Mouse (Mus musculus) myocyte (in vitro differentiated cells): ENCODE measurements around the gene Tbc1d25. TPM values are rescaled to one million over a fixed set of nuclear protein-coding genes. Genes with fewer than 3 reads are reported as not detected.

Source experiments
- H3K27me3 ChIP-seq: one replicate; pipeline ENCODE4 v1.6.1; 2011; ENCODE audit not compliant: control insufficient read depth, insufficient read depth, insufficient read length
- H3K36me3 ChIP-seq: one replicate; pipeline ENCODE4 v1.6.1; 2011; ENCODE audit not compliant: control insufficient read depth, insufficient read depth
- H3K4me2 ChIP-seq: one replicate; pipeline ENCODE4 v1.6.1; 2011; ENCODE audit warnings: low read depth, control low read depth
- H3K4me3 ChIP-seq: one replicate; pipeline ENCODE4 v1.5.1; 2011; ENCODE audit warnings: mild to moderate bottlenecking, control low read depth, moderate library complexity
- H3K79me2 ChIP-seq: one replicate; pipeline ENCODE4 v1.6.1; 2011; ENCODE audit not compliant: control insufficient read depth, insufficient read depth
- H3ac ChIP-seq: one replicate; pipeline ENCODE4 v1.6.1; 2011; ENCODE audit not compliant: control insufficient read depth, insufficient read length
- CEBPB ChIP-seq: IDR thresholded peaks from 2 replicates; pipeline ENCODE4 v1.6.1; 2011; ENCODE audit warnings: mild to moderate bottlenecking, moderate library complexity; ENCODE audit not compliant: poor library complexity, insufficient read depth, severe bottlenecking
- E2F4 ChIP-seq: IDR thresholded peaks from one replicate; pipeline ENCODE4 v1.6.1; 2011; ENCODE audit warnings: mild to moderate bottlenecking, control low read depth, moderate library complexity; ENCODE audit not compliant: insufficient read depth
- MAX ChIP-seq: IDR thresholded peaks from one replicate; pipeline ENCODE4 v1.6.1; 2011; ENCODE audit warnings: low read depth, mild to moderate bottlenecking, control low read depth
- MYOD1 ChIP-seq, 3 experiments: IDR thresholded peaks; one replicate each; pipeline ENCODE4 v1.6.1; 2011; ENCODE audit warnings: control low read depth in 2 of 3, low read depth in 2 of 3, mild to moderate bottlenecking in 2 of 3, moderate library complexity in 1 of 3; ENCODE audit not compliant: insufficient read length in 2 of 3, control insufficient read depth in 1 of 3
- MYOG ChIP-seq, 3 experiments: IDR thresholded peaks; one replicate each; pipeline ENCODE4 v1.6.1; 2011; ENCODE audit warnings: control low read depth in 2 of 3, low read depth in 2 of 3, mild to moderate bottlenecking in 2 of 3; ENCODE audit not compliant: insufficient read length in 2 of 3, control insufficient read depth in 1 of 3, insufficient read depth in 1 of 3
- POLR2A ChIP-seq: IDR thresholded peaks from one replicate; pipeline ENCODE4 v1.6.1; 2011; ENCODE audit warnings: low read depth, mild to moderate bottlenecking, control low read depth, moderate library complexity; ENCODE audit not compliant: insufficient read length
- POLR2AphosphoS2 ChIP-seq: IDR thresholded peaks from one replicate; pipeline ENCODE4 v1.6.1; 2011; ENCODE audit warnings: low read depth, control low read depth; ENCODE audit not compliant: insufficient read length
- REST ChIP-seq: IDR thresholded peaks from one replicate; pipeline ENCODE4 v1.6.1; 2011; ENCODE audit warnings: mild to moderate bottlenecking, control low read depth, moderate library complexity; ENCODE audit not compliant: insufficient read depth, insufficient read length
- SRF ChIP-seq: IDR thresholded peaks from one replicate; pipeline ENCODE4 v1.6.1; 2011; ENCODE audit warnings: low read depth; ENCODE audit not compliant: control insufficient read depth, insufficient read length
- TCF12 ChIP-seq: IDR thresholded peaks from one replicate; pipeline ENCODE4 v1.6.1; 2011; ENCODE audit warnings: mild to moderate bottlenecking, control low read depth; ENCODE audit not compliant: poor library complexity, insufficient read depth, severe bottlenecking
- TCF3 ChIP-seq: IDR thresholded peaks from one replicate; pipeline ENCODE4 v1.6.1; 2011; ENCODE audit warnings: low read depth, control low read depth; ENCODE audit not compliant: insufficient read length
- USF1 ChIP-seq: IDR thresholded peaks from one replicate; pipeline ENCODE4 v1.6.1; 2011; ENCODE audit warnings: low read depth, mild to moderate bottlenecking, control low read depth, moderate library complexity
- polyA plus RNA-seq: library from polyadenylated mRNA; unstranded; fragments of >200 nt; fragmentation: generic; extraction: Trizol; gene quantifications from one replicate; pipeline ENCODE4 v1.2.1, GENCODE M21; 2012; ENCODE audit warnings: missing spikeins

Tbc1d25 gene
- polyA plus RNA-seq, 1 experiment: 12.5 TPM

GRCm38 (mm10) chrX:8131393-8131792, 44.6 kb downstream of the Tbc1d25 start:
- no peaks in the 10 kb centered on the region for H3K27me3 ChIP-seq
- peak overlapping the region; percentile 48 for H3K4me3 ChIP-seq
- no peak overlapping the region for H3ac ChIP-seq
- no peak for TF ChIP-seq MYOD1 (IDR thresholded peaks at IDR 0.05; ENCODE audit: control insufficient read depth in 1 of 3, insufficient read length in 2 of 3, low read depth in 2 of 3)
- TF ChIP-seq USF1: no peak
- no peak for TF ChIP-seq POLR2AphosphoS2
- TF ChIP-seq TCF12: no peak
- TF ChIP-seq MAX: no peak
- no peak for TF ChIP-seq SRF
- TF ChIP-seq MYOG (IDR thresholded peaks at IDR 0.05; ENCODE audit: control insufficient read depth in 1 of 3, insufficient read depth in 1 of 3, insufficient read length in 2 of 3, low read depth in 2 of 3): no peak
- no peak for TF ChIP-seq TCF3
- TF ChIP-seq CEBPB: no peak
- no peak for TF ChIP-seq POLR2A
- TF ChIP-seq E2F4: no peak
- no peak for TF ChIP-seq REST
- peak overlapping the region; percentile 85 for H3K4me2 ChIP-seq
- peaks cover 9% of the 10 kb centered on the region for H3K79me2 ChIP-seq
- H3K36me3 ChIP-seq: no peaks in the 10 kb centered on the region

GRCm38 (mm10) chrX:8125235-8125634, 50.7 kb downstream of the Tbc1d25 start:
- no peak for TF ChIP-seq MAX
- TF ChIP-seq MYOD1 (IDR thresholded peaks at IDR 0.05; ENCODE audit: control insufficient read depth in 1 of 3, insufficient read length in 2 of 3, low read depth in 2 of 3): no peak
- no peak for TF ChIP-seq CEBPB
- TF ChIP-seq MYOG (IDR thresholded peaks at IDR 0.05; ENCODE audit: control insufficient read depth in 1 of 3, insufficient read depth in 1 of 3, insufficient read length in 2 of 3, low read depth in 2 of 3): no peak
- TF ChIP-seq USF1: no peak
- TF ChIP-seq POLR2A: no peak
- TF ChIP-seq TCF12: no peak
- no peak for TF ChIP-seq E2F4
- peaks cover 4% of the 10 kb centered on the region for H3K36me3 ChIP-seq

GRCm38 (mm10) chrX:8123821-8124470, 52.0 kb downstream of the Tbc1d25 start:
- TF ChIP-seq MYOG (IDR thresholded peaks at IDR 0.05; ENCODE audit: control insufficient read depth in 1 of 3, insufficient read depth in 1 of 3, insufficient read length in 2 of 3, low read depth in 2 of 3) (no peak), POLR2A (no peak), POLR2AphosphoS2 (no peak), TCF3 (no peak), SRF (no peak), E2F4 (no peak), MYOD1 (IDR thresholded peaks at IDR 0.05; ENCODE audit: control insufficient read depth in 1 of 3, insufficient read length in 2 of 3, low read depth in 2 of 3) (no peak), MAX (no peak), USF1 (no peak), REST (no peak), CEBPB (no peak), TCF12 (no peak)
- no peak overlapping the region for H3K4me3 ChIP-seq
- H3K27me3 ChIP-seq: no peaks in the 10 kb centered on the region
- H3K4me2 ChIP-seq: no peak overlapping the region
- H3ac ChIP-seq: no peak overlapping the region
- H3K36me3 ChIP-seq: peaks cover 4% of the 10 kb centered on the region
- H3K79me2 ChIP-seq: no peaks in the 10 kb centered on the region

More at GRCm38 (mm10) chrX:8125235-8125634, 50.7 kb downstream of the Tbc1d25 start:
- H3K27me3 ChIP-seq: no peaks in the 10 kb centered on the region
- no peak overlapping the region for H3K4me3 ChIP-seq
- H3K4me2 ChIP-seq: no peak overlapping the region
- no peak overlapping the region for H3ac ChIP-seq
- no peaks in the 10 kb centered on the region for H3K79me2 ChIP-seq

- H3K4me3 ChIP-seq: no peak overlapping the region
- no peaks in the 10 kb centered on the region for H3K79me2 ChIP-seq
- H3K36me3 ChIP-seq: no peaks in the 10 kb centered on the region
- no peaks in the 10 kb centered on the region for H3K27me3 ChIP-seq
- no peak overlapping the region for H3ac ChIP-seq
- TF ChIP-seq CEBPB (no peak), SRF (no peak), REST (no peak), TCF12 (no peak), MYOG (IDR thresholded peaks at IDR 0.05; ENCODE audit: control insufficient read depth in 1 of 3, insufficient read depth in 1 of 3, insufficient read length in 2 of 3, low read depth in 2 of 3) (no peak), USF1 (no peak), TCF3 (no peak)
- H3K4me2 ChIP-seq: no peak overlapping the region
Observed at GRCm38 (mm10) chrX:8117264-8117663, 58.7 kb downstream of the Tbc1d25 start.

- Histone ChIP-seq H3K79me2 (no peaks in the 10 kb centered on the region), H3K4me2 (no peak overlapping the region), H3ac (no peak overlapping the region), H3K4me3 (no peak overlapping the region), H3K36me3 (no peaks in the 10 kb centered on the region), H3K27me3 (no peaks in the 10 kb centered on the region)
- TF ChIP-seq TCF12: no peak
- no peak for TF ChIP-seq REST
- TF ChIP-seq POLR2A: no peak
- no peak for TF ChIP-seq MAX
- TF ChIP-seq CEBPB: no peak
- no peak for TF ChIP-seq POLR2AphosphoS2
- no peak for TF ChIP-seq MYOD1 (IDR thresholded peaks at IDR 0.05; ENCODE audit: control insufficient read depth in 1 of 3, insufficient read length in 2 of 3, low read depth in 2 of 3)
- TF ChIP-seq MYOG (IDR thresholded peaks at IDR 0.05; ENCODE audit: control insufficient read depth in 1 of 3, insufficient read depth in 1 of 3, insufficient read length in 2 of 3, low read depth in 2 of 3): no peak
- no peak for TF ChIP-seq E2F4
- TF ChIP-seq USF1: no peak
- no peak for TF ChIP-seq TCF3
- no peak for TF ChIP-seq SRF
Observed at GRCm38 (mm10) chrX:8115275-8115674, 60.7 kb downstream of the Tbc1d25 start.
